Mouse (Mus musculus): ENCODE measurements at regions not wholly inside any gene's neighbourhood (a gene's known extent, or its start where the extent isn't known, plus 50 kb on each side); places are given as distances from the start of the nearest gene placed in this dataset.

- Histone ChIP-seq H3K36me3 (ENCODE audit: control insufficient read depth, insufficient read depth, low read length, poor library complexity, severe bottlenecking) (no peaks in the 10 kb centered on the region), H3K9ac (ENCODE audit: low read depth, poor library complexity, severe bottlenecking) (no peak overlapping the region), H3K9me3 (replicated peaks; ENCODE audit: control insufficient read depth, insufficient read depth, low read length, poor library complexity, severe bottlenecking) (no peaks in the 10 kb centered on the region), H3K4me3 (ENCODE audit: low read depth, low read length) (no peak overlapping the region), H3K27ac (ENCODE audit: insufficient read depth, low read length) (no peak overlapping the region), H3K4me1 (ENCODE audit: control insufficient read depth, insufficient read depth, low read length) (no peaks in the 10 kb centered on the region), H3K27me3 (ENCODE audit: control insufficient read depth, insufficient read depth, low read length, poor library complexity, severe bottlenecking) (no peaks in the 10 kb centered on the region)
- TF ChIP-seq POLR2A (IDR thresholded peaks at IDR 0.05; ENCODE audit: insufficient read depth, low read length) (no peak), EP300 (IDR thresholded peaks at IDR 0.05; ENCODE audit: insufficient read depth, low read depth, low read length) (no peak), CTCF (IDR thresholded peaks at IDR 0.05; ENCODE audit: low read depth, low read length) (no peak)
These were observed 203.3 kb upstream of the Gypa start for GRCm38 (mm10) chr8:80290311-80290710.

- TF ChIP-seq CTCF (IDR thresholded peaks at IDR 0.05; ENCODE audit: low read depth, low read length) (no peak), EP300 (IDR thresholded peaks at IDR 0.05; ENCODE audit: insufficient read depth, low read depth, low read length) (no peak), POLR2A (IDR thresholded peaks at IDR 0.05; ENCODE audit: insufficient read depth, low read length) (no peak)
These were observed 204.3 kb upstream of the Gypa start for GRCm38 (mm10) chr8:80289282-80289681.

GRCm38 (mm10) chr8:80268910-80269460 is 211.2 kb upstream of the Hhip start:
- Histone ChIP-seq H3K27me3 (ENCODE audit: control insufficient read depth, insufficient read depth, low read length, poor library complexity, severe bottlenecking) (no peaks in the 10 kb centered on the region), H3K9ac (ENCODE audit: low read depth, poor library complexity, severe bottlenecking) (no peak overlapping the region), H3K27ac (ENCODE audit: insufficient read depth, low read length) (no peak overlapping the region), H3K4me3 (ENCODE audit: low read depth, low read length) (no peak overlapping the region), H3K9me3 (replicated peaks; ENCODE audit: control insufficient read depth, insufficient read depth, low read length, poor library complexity, severe bottlenecking) (no peaks in the 10 kb centered on the region), H3K36me3 (ENCODE audit: control insufficient read depth, insufficient read depth, low read length, poor library complexity, severe bottlenecking) (no peaks in the 10 kb centered on the region), H3K4me1 (ENCODE audit: control insufficient read depth, insufficient read depth, low read length) (no peaks in the 10 kb centered on the region)
- TF ChIP-seq CTCF (IDR thresholded peaks at IDR 0.05; ENCODE audit: low read depth, low read length), result no peak

More at GRCm38 (mm10) chr8:80289282-80289681, 204.3 kb upstream of the Gypa start:
- no peak overlapping the region for H3K9ac ChIP-seq (ENCODE audit: low read depth, poor library complexity, severe bottlenecking)
- no peaks in the 10 kb centered on the region for H3K27me3 ChIP-seq (ENCODE audit: control insufficient read depth, insufficient read depth, low read length, poor library complexity, severe bottlenecking)
- no peak overlapping the region for H3K27ac ChIP-seq (ENCODE audit: insufficient read depth, low read length)
- H3K4me1 ChIP-seq (ENCODE audit: control insufficient read depth, insufficient read depth, low read length), result no peaks in the 10 kb centered on the region
- H3K9me3 ChIP-seq (replicated peaks; ENCODE audit: control insufficient read depth, insufficient read depth, low read length, poor library complexity, severe bottlenecking), result no peaks in the 10 kb centered on the region
- no peaks in the 10 kb centered on the region for H3K36me3 ChIP-seq (ENCODE audit: control insufficient read depth, insufficient read depth, low read length, poor library complexity, severe bottlenecking)
- no peak overlapping the region for H3K4me3 ChIP-seq (ENCODE audit: low read depth, low read length)

GRCm38 (mm10) chr8:80264915-80265314 is 207.1 kb upstream of the Hhip start:
- Histone ChIP-seq H3K27ac (ENCODE audit: insufficient read depth, low read length) (no peak overlapping the region), H3K4me1 (ENCODE audit: control insufficient read depth, insufficient read depth, low read length) (no peaks in the 10 kb centered on the region), H3K4me3 (ENCODE audit: low read depth, low read length) (no peak overlapping the region), H3K27me3 (ENCODE audit: control insufficient read depth, insufficient read depth, low read length, poor library complexity, severe bottlenecking) (no peaks in the 10 kb centered on the region), H3K36me3 (ENCODE audit: control insufficient read depth, insufficient read depth, low read length, poor library complexity, severe bottlenecking) (no peaks in the 10 kb centered on the region), H3K9ac (ENCODE audit: low read depth, poor library complexity, severe bottlenecking) (no peak overlapping the region), H3K9me3 (replicated peaks; ENCODE audit: control insufficient read depth, insufficient read depth, low read length, poor library complexity, severe bottlenecking) (no peaks in the 10 kb centered on the region)
- TF ChIP-seq EP300 (IDR thresholded peaks at IDR 0.05; ENCODE audit: insufficient read depth, low read depth, low read length), result no peak

- Histone ChIP-seq H3K36me3 (ENCODE audit: control insufficient read depth, insufficient read depth, low read length, poor library complexity, severe bottlenecking) (no peaks in the 10 kb centered on the region), H3K4me3 (ENCODE audit: low read depth, low read length) (no peak overlapping the region), H3K27ac (ENCODE audit: insufficient read depth, low read length) (no peak overlapping the region), H3K4me1 (ENCODE audit: control insufficient read depth, insufficient read depth, low read length) (no peaks in the 10 kb centered on the region), H3K9me3 (replicated peaks; ENCODE audit: control insufficient read depth, insufficient read depth, low read length, poor library complexity, severe bottlenecking) (no peaks in the 10 kb centered on the region), H3K27me3 (ENCODE audit: control insufficient read depth, insufficient read depth, low read length, poor library complexity, severe bottlenecking) (no peaks in the 10 kb centered on the region), H3K9ac (ENCODE audit: low read depth, poor library complexity, severe bottlenecking) (no peak overlapping the region)
- TF ChIP-seq EP300 (IDR thresholded peaks at IDR 0.05; ENCODE audit: insufficient read depth, low read depth, low read length) (no peak), POLR2A (IDR thresholded peaks at IDR 0.05; ENCODE audit: insufficient read depth, low read length) (no peak), CTCF (IDR thresholded peaks at IDR 0.05; ENCODE audit: low read depth, low read length) (no peak)
These were observed 205.7 kb upstream of the Hhip start for GRCm38 (mm10) chr8:80263468-80263945.

GRCm38 (mm10) chr8:80262911-80263310 is 205.1 kb upstream of the Hhip start:
- H3K9ac ChIP-seq (ENCODE audit: low read depth, poor library complexity, severe bottlenecking), result no peak overlapping the region
- H3K4me3 ChIP-seq (ENCODE audit: low read depth, low read length), result no peak overlapping the region
- H3K4me1 ChIP-seq (ENCODE audit: control insufficient read depth, insufficient read depth, low read length), result no peaks in the 10 kb centered on the region
- H3K9me3 ChIP-seq (replicated peaks; ENCODE audit: control insufficient read depth, insufficient read depth, low read length, poor library complexity, severe bottlenecking), result no peaks in the 10 kb centered on the region
- no peaks in the 10 kb centered on the region for H3K36me3 ChIP-seq (ENCODE audit: control insufficient read depth, insufficient read depth, low read length, poor library complexity, severe bottlenecking)
- H3K27me3 ChIP-seq (ENCODE audit: control insufficient read depth, insufficient read depth, low read length, poor library complexity, severe bottlenecking), result no peaks in the 10 kb centered on the region
- no peak overlapping the region for H3K27ac ChIP-seq (ENCODE audit: insufficient read depth, low read length)
- TF ChIP-seq CTCF (IDR thresholded peaks at IDR 0.05; ENCODE audit: low read depth, low read length) (no peak), EP300 (IDR thresholded peaks at IDR 0.05; ENCODE audit: insufficient read depth, low read depth, low read length) (no peak), POLR2A (IDR thresholded peaks at IDR 0.05; ENCODE audit: insufficient read depth, low read length) (no peak)
